Mouse (Mus musculus) C2C12 (cell line): ENCODE data around the gene Hspa1b. TPM values are rescaled to one million over a fixed set of nuclear protein-coding genes. Genes with fewer than 3 reads are reported as not detected.

Experiments used
- H3K27me3 ChIP-seq: one replicate; pipeline ENCODE4 v1.6.1; 2011; ENCODE audit not compliant: control insufficient read depth, insufficient read depth, insufficient read length
- H3K36me3 ChIP-seq: one replicate; pipeline ENCODE4 v1.6.1; 2011; ENCODE audit not compliant: control insufficient read depth, insufficient read depth
- H3K4me3 ChIP-seq: one replicate; pipeline ENCODE4 v1.5.1; 2011; ENCODE audit warnings: mild to moderate bottlenecking, control low read depth; ENCODE audit not compliant: poor library complexity, insufficient read depth, severe bottlenecking
- H3K79me2 ChIP-seq: one replicate; pipeline ENCODE4 v1.6.1; 2011; ENCODE audit not compliant: control insufficient read depth, insufficient read depth
- H3K79me3 ChIP-seq: one replicate; pipeline ENCODE4 v1.6.1; 2011; ENCODE audit warnings: low read depth, control low read depth
- H3ac ChIP-seq: one replicate; pipeline ENCODE3; 2011; ENCODE audit warnings: low read depth; ENCODE audit not compliant: control insufficient read depth, insufficient read length
- CEBPB ChIP-seq: IDR thresholded peaks from one replicate; pipeline ENCODE4 v1.6.1; 2011; ENCODE audit warnings: low read depth, mild to moderate bottlenecking, control low read depth, moderate library complexity
- CTCF ChIP-seq: IDR thresholded peaks from one replicate; pipeline ENCODE4 v1.5.1; 2011; ENCODE audit not compliant: control insufficient read depth, insufficient read depth, insufficient read length
- FOSL1 ChIP-seq: IDR thresholded peaks from one replicate; pipeline ENCODE4 v1.8.0; 2011; ENCODE audit warnings: mild to moderate bottlenecking, low read length; ENCODE audit not compliant: poor library complexity, insufficient read depth, severe bottlenecking
- MAX ChIP-seq: IDR thresholded peaks from one replicate; pipeline ENCODE4 v1.6.1; 2011; ENCODE audit warnings: mild to moderate bottlenecking, control low read depth
- MYOD1 ChIP-seq: IDR thresholded peaks from one replicate; pipeline ENCODE4 v1.6.1; 2011; ENCODE audit warnings: low read depth; ENCODE audit not compliant: control insufficient read depth, insufficient read length
- MYOG ChIP-seq: IDR thresholded peaks from one replicate; pipeline ENCODE4 v1.6.1; 2011; ENCODE audit not compliant: control insufficient read depth, insufficient read length; ENCODE audit errors: extremely low read depth
- USF1 ChIP-seq: IDR thresholded peaks from one replicate; pipeline ENCODE4 v1.6.1; 2011; ENCODE audit warnings: low read depth, mild to moderate bottlenecking, control low read depth, moderate library complexity
- polyA plus RNA-seq: library from polyadenylated mRNA; unstranded; fragments of >200 nt; fragmentation: generic; extraction: Trizol; gene quantifications from one replicate; pipeline ENCODE4 v1.2.1, GENCODE M21; 2012; ENCODE audit warnings: missing spikeins

Hspa1b gene
- polyA plus RNA-seq, 1 experiment, result 22.6 TPM

DNA sequence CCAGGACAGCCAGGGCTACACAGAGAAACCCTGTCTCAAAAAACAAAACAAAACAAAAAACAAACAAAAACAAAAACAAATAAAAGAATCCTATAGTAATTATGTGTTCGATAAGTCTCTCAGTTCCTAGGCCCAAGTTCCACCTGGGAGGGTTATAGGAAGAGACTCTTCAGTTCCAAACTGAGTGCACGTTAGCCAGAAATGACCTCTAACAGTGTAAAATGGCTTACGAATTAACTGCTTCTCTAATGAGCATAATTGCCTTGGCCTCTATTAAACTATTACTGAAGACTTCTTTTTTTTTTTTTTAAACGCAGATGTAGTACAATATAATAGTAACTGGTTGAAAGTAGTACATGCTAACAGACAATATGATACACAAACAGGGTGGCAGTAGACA is 5.1 kb downstream of the Hspa1b start:
- no peak for TF ChIP-seq MYOG
- no peak for TF ChIP-seq MYOD1
- no peak for TF ChIP-seq CEBPB
- TF ChIP-seq CTCF, result no peak
- TF ChIP-seq FOSL1, result no peak
- no peak for TF ChIP-seq USF1
- no peak for TF ChIP-seq MAX
- Histone ChIP-seq H3ac (no peak overlapping the region), H3K79me3 (peaks cover 22% of the 10 kb centered on the region), H3K27me3 (no peaks in the 10 kb centered on the region), H3K4me3 (no peak overlapping the region), H3K79me2 (peaks cover 30% of the 10 kb centered on the region), H3K36me3 (peaks cover 28% of the 10 kb centered on the region)

DNA sequence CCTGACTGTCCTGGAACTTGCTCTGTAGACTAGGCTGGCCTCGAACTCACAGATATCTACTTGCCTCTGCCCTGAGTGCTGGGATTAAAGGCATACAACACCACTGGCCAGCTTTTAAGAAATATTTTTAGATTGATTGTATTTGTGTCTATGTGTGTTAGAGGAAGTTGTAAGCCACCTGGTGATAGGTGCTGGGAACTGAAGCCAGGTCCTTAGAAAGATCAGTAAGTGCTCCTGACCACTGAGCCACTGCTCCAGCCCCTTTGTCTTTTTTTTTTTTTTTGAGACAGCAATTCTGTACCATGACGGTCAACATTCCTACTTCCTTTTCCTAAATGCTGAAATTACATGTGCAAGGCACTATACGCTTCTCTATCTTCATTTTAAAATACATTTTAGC is 5.8 kb downstream of the Hspa1b start:
- no peak for TF ChIP-seq MAX
- no peak for TF ChIP-seq CTCF
- no peak for TF ChIP-seq MYOD1
- TF ChIP-seq USF1, result no peak
- no peak for TF ChIP-seq CEBPB
- no peak for TF ChIP-seq FOSL1
- TF ChIP-seq MYOG, result no peak
- no peaks in the 10 kb centered on the region for H3K27me3 ChIP-seq
- H3K36me3 ChIP-seq, result peaks cover 28% of the 10 kb centered on the region
- H3K79me2 ChIP-seq, result peaks cover 30% of the 10 kb centered on the region
- peak overlapping the region; percentile 100 for H3K4me3 ChIP-seq
- no peak overlapping the region for H3ac ChIP-seq
- peaks cover 22% of the 10 kb centered on the region for H3K79me3 ChIP-seq

DNA sequence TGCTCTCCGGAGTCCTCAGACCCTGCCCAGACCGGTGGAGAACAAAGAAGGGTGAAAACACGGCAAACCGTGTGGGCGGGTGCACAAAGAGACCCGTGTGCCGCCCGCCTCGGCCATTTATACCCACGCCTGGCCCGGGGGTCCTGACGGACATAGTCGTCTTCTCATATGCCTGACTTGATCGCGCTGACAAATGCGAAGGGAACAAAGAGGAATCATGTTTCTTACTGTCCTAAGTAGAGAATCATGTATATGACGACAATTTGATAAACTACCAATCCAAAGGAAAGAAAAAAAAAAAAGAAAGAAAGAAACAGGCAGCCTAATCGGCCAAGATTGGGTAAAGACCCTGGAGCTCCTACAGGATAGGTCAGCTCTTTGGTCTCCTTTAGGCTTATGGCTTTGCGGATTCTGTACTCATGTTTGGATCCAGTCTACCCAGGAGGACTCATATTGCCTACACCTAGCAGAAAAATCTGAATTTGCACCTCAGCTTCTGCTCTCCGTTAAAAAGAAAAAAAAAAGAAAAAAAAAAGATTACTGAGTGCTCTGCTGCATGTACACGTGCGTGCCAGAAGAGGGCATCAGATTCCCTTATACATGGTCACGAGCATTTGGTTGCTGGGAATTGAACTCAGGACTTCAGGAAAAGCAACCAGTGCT is 6.5 kb downstream of the Hspa1b start:
- TF ChIP-seq FOSL1 (no peak), USF1 (peak; percentile 12), MAX (peak; percentile 97), CTCF (peak; percentile 19)
- Histone ChIP-seq H3ac (peak overlapping the region; percentile 97), H3K4me3 (peak overlapping the region; percentile 100), H3K36me3 (peaks cover 28% of the 10 kb centered on the region), H3K79me2 (peaks cover 30% of the 10 kb centered on the region), H3K79me3 (peaks cover 22% of the 10 kb centered on the region), H3K27me3 (no peaks in the 10 kb centered on the region)

DNA sequence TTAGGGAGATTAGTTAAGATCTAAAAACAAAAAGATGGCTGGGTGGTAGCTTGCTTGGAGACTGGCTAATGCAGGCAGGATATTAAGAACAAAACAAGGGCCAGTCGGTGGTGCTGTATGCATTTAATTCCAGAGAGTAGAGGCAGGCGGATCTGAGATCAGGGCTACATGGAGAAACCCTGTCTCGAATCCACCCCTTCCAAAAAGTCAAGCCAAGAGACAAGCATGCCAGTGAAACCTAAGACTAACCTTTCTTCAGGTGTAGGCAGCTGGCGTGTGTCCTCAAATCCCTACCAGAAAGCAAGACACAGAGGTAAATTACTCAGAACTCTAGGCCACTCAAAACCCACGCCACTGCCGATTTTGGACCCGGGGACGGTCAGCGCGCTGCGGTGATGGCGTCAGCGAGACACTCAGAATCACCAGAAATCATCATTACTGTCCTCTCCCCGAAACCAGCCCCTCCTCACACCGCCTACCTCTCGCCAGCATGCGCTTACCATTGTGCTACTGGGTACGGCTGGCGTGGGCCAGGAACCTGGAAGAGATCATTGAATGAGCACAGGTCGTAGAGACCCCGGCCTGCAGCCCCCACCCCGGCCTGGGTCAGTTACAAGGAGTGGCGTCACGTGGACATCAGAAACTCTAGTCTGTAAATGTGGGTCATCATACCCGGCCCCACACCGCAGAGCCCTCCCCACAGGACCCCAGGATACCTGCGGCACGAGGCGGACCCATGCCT is 7.2 kb downstream of the Hspa1b start:
- H3K27me3 ChIP-seq, result no peaks in the 10 kb centered on the region
- TF ChIP-seq MAX (no peak), USF1 (peak; percentile 61)
- peaks cover 22% of the 10 kb centered on the region for H3K79me3 ChIP-seq
- H3K36me3 ChIP-seq, result peaks cover 28% of the 10 kb centered on the region
- peak overlapping the region; percentile 97 for H3ac ChIP-seq
- peaks cover 30% of the 10 kb centered on the region for H3K79me2 ChIP-seq
- peak overlapping the region; percentile 100 for H3K4me3 ChIP-seq

DNA sequence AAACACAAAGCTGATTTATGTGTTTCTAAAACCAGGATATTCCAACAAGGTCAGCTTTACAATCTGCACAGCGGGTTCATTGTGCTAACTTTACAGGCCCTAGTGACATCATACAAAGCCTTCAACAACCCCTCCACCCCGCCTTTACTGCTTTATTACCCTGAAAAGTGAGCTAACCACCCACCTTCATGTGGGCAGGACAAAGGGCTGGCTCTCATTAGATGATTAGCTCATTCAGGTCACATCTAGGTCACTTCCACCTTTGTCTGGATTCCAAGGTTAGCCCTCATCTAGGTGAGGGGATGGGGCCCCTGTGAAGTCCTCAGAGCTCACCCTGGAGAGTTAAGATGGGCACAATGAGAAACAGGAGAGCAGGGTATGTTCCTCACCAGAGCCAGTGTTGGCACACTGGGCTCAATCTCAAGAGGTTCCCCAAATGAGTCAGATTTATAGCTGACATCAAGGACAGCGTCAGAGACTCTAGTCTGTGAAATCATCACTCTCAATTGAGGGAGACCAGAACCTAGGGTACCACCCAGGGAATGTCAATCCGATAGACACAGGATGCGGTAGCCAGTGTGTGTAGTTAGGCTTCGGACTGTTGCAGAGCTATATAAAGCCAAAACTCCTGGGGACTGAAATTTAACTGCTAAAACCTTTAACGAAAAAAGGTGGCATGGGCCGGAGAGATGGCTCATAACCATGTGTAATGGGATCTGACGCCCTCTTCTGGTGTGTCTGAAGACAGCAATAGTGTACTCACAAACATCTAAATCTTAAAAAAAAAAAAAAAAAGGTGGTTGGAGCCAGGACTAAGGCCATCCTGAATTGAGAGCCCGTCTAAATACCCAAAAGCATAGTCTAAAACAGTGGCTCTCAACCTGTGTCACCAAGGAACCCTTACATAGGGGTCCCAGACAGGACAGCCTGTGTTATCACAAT is 8.3 kb downstream of the Hspa1b start:
- no peaks in the 10 kb centered on the region for H3K27me3 ChIP-seq
- H3ac ChIP-seq, result peak overlapping the region; percentile 97
- TF ChIP-seq MYOD1 (no peak), MYOG (no peak), USF1 (no peak), MAX (no peak), CTCF (no peak), CEBPB (no peak), FOSL1 (no peak)
- peaks cover 28% of the 10 kb centered on the region for H3K36me3 ChIP-seq
- peak overlapping the region; percentile 100 for H3K4me3 ChIP-seq
- H3K79me2 ChIP-seq, result peaks cover 30% of the 10 kb centered on the region
- H3K79me3 ChIP-seq, result peaks cover 22% of the 10 kb centered on the region
